Mouse (Mus musculus) brain, embryonic 14.5 days (tissue): ENCODE results near the gene Cd55b.

Source experiments
- CTCF ChIP-seq: fragments of 200-500 bp; IDR thresholded peaks from 2 replicates; pipeline ENCODE4 v1.5.1; 2012; ENCODE audit warnings: inconsistent platforms, mild to moderate bottlenecking, moderate library complexity, borderline replicate concordance; ENCODE audit not compliant: insufficient read depth, insufficient read length; ENCODE audit errors: extremely low read depth
- POLR2A ChIP-seq: fragments of 200-500 bp; IDR thresholded peaks from 2 replicates; pipeline ENCODE4 v1.6.1; 2012; ENCODE audit warnings: mild to moderate bottlenecking, inconsistent platforms, borderline replicate concordance; ENCODE audit not compliant: poor library complexity, insufficient read depth, insufficient read length, severe bottlenecking; ENCODE audit errors: extremely low read depth

- TF ChIP-seq CTCF: no peak
- TF ChIP-seq POLR2A: no peak
Observed at GRCm38 (mm10) chr1:130462867-130463266, 40.1 kb upstream of the Cd55b start.
